In the genomic region with DNA sequence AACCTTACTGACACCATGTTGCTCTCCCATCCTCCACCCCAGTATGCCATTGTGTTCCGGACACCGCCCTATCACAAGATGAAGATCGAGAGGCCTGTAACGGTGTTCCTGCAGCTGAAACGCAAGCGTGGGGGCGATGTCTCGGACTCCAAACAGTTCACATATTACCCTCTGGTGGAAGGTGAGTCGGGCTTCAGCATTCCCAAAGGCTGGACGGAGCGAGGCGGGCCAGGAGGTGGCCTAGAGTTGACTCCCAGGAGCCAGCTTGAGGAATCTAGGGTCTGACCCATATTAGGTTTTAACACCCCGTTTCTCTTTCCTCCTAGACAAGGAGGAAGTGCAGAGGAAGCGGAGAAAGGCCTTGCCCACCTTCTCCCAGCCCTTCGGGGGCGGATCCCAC, we compare ENCODE assay signal across 9 mouse cellular contexts. TPM values are rescaled to one million over a fixed set of nuclear protein-coding genes. Genes with fewer than 3 reads are reported as not detected.
A peak's percentile ranks its signal among the peaks of the same experiment; 100 is the strongest.
DNase-seq lines count a peak whose midpoint lies in the region; ATAC-seq and TF ChIP-seq lines count a peak whose summit lies in the region.
"Had no signal": no experiment of that assay in that cellular context is flagged by ENCODE, and none has a peak within 500 bp of the region (broad histone marks: within the 10 kb centered on the region; RNA-seq: fewer than 3 reads in every experiment).

No protein-coding gene starts in this region.

- DNase-seq in heart, embryonic 10.5 days (ENCODE audit: low spot score): no peak
- no peak for DNase-seq in heart, postnatal 25 days (ENCODE audit: low spot score)
- no peak for DNase-seq in stomach, postnatal 0 days (ENCODE audit: low spot score)
- DNase-seq in induced T-regulatory cell, adult 2 months (ENCODE audit: low read depth): peak; percentile 33
- DNase-seq in left cerebral cortex, adult 8-10 months (ENCODE audit: low spot score in 2 of 2): no peak
- no peak for DNase-seq in urinary bladder, postnatal 4 days (ENCODE audit: low spot score in 2 of 2)

- 52% methylated on average over 16 of the region's 16 CpGs for WGBS in heart, embryonic 10.5 days
- 70% methylated on average over 16 of the region's 16 CpGs for WGBS in stomach, embryonic 14.5 days
- 79% methylated on average over 16 of the region's 16 CpGs for WGBS in stomach, postnatal 0 days
- 54% methylated on average over 16 of the region's 16 CpGs for WGBS in neural tube, embryonic 13.5 days

- H3K27me3 ChIP-seq in heart, embryonic 10.5 days (ENCODE audit: insufficient read depth, poor library complexity, severe bottlenecking): peaks cover 75% of the 10 kb centered on the region
- H3K27me3 ChIP-seq in stomach, embryonic 14.5 days (ENCODE audit: control insufficient read depth, insufficient read depth, low read length): no peaks in the 10 kb centered on the region
- H3K27me3 ChIP-seq in stomach, postnatal 0 days (ENCODE audit: control insufficient read depth, insufficient read depth, low read length): no peaks in the 10 kb centered on the region
- peaks cover 65% of the 10 kb centered on the region for H3K27me3 ChIP-seq in neural tube, embryonic 13.5 days
- H3K27me3 ChIP-seq: CH12.LX had no signal

- peak overlapping the region; percentile 59 for H3K4me3 ChIP-seq in heart, embryonic 10.5 days
- H3K4me3 ChIP-seq in stomach, embryonic 14.5 days (ENCODE audit: low read depth, low read length): no peak overlapping the region
- no peak overlapping the region for H3K4me3 ChIP-seq in stomach, postnatal 0 days (ENCODE audit: low read depth, low read length)
- peak overlapping the region; percentile 36; the same call in 1 of the 2 replicates for H3K4me3 ChIP-seq in neural tube, embryonic 13.5 days

- intact Hi-C loops in heart, postnatal 25 days (cut with DNase I): loop anchor here (2.0 kb wide), 1 partner anchor 18 kb away; a partner anchor contains a TSS

- TF ChIP-seq CTCF in stomach, postnatal 0 days (IDR thresholded peaks at IDR 0.05; ENCODE audit: low read depth): no peak

- peaks cover 46% of the 10 kb centered on the region for H3K36me3 ChIP-seq in heart, embryonic 10.5 days
- H3K36me3 ChIP-seq in stomach, embryonic 14.5 days (ENCODE audit: control insufficient read depth, insufficient read depth, low read length): peaks cover 36% of the 10 kb centered on the region
- peaks cover 31% of the 10 kb centered on the region for H3K36me3 ChIP-seq in stomach, postnatal 0 days (ENCODE audit: control insufficient read depth, insufficient read depth, low read length)
- peaks cover 27% of the 10 kb centered on the region for H3K36me3 ChIP-seq in neural tube, embryonic 13.5 days

- peak overlapping the region; percentile 66; the same call in 1 of the 2 replicates for H3K4me2 ChIP-seq in stomach, embryonic 14.5 days (replicated peaks; ENCODE audit: low read depth, low read length)
- no peak overlapping the region for H3K4me2 ChIP-seq in stomach, postnatal 0 days (replicated peaks; ENCODE audit: low read depth)
- H3K4me2 ChIP-seq in neural tube, embryonic 13.5 days: peak overlapping the region; percentile 67

- H3K27ac ChIP-seq in heart, embryonic 10.5 days: peak overlapping the region; percentile 62; the same call in 1 of the 2 replicates
- H3K27ac ChIP-seq in stomach, embryonic 14.5 days (ENCODE audit: low read length): no peak overlapping the region
- no peak overlapping the region for H3K27ac ChIP-seq in stomach, postnatal 0 days (replicated peaks)
- H3K27ac ChIP-seq in neural tube, embryonic 13.5 days (replicated peaks): no peak overlapping the region

- no peak for TF ChIP-seq EP300 in stomach, postnatal 0 days (optimal IDR thresholded peaks at IDR 0.05)

- peaks cover 46% of the 10 kb centered on the region for H3K4me1 ChIP-seq in heart, embryonic 10.5 days
- H3K4me1 ChIP-seq in stomach, embryonic 14.5 days (ENCODE audit: control insufficient read depth, insufficient read depth, low read length): peaks cover 18% of the 10 kb centered on the region; the same call in 1 of the 2 replicates
- H3K4me1 ChIP-seq in stomach, postnatal 0 days (replicated peaks; ENCODE audit: control insufficient read depth, insufficient read depth): no peaks in the 10 kb centered on the region; the same call in 1 of the 2 replicates
- H3K4me1 ChIP-seq in neural tube, embryonic 13.5 days (replicated peaks): peaks cover 38% of the 10 kb centered on the region

- no peaks in the 10 kb centered on the region for H3K9me3 ChIP-seq in heart, embryonic 10.5 days
- no peaks in the 10 kb centered on the region for H3K9me3 ChIP-seq in stomach, embryonic 14.5 days (ENCODE audit: control insufficient read depth, low read depth, low read length)
- H3K9me3 ChIP-seq in stomach, postnatal 0 days (ENCODE audit: control insufficient read depth, low read length): no peaks in the 10 kb centered on the region
- no peaks in the 10 kb centered on the region for H3K9me3 ChIP-seq in neural tube, embryonic 13.5 days

- no peak for ATAC-seq in stomach, embryonic 14.5 days (ENCODE audit: insufficient number of reproducible peaks, insufficient read depth, low FRiP score, low read depth)
- ATAC-seq in stomach, postnatal 0 days (ENCODE audit: low FRiP score, low TSS enrichment): no peak
- ATAC-seq in neural tube, embryonic 13.5 days (ENCODE audit: low read depth): no peak

- no peak overlapping the region for H3K9ac ChIP-seq in stomach, embryonic 14.5 days (replicated peaks; ENCODE audit: low read depth, low read length)
- no peak overlapping the region for H3K9ac ChIP-seq in stomach, postnatal 0 days (ENCODE audit: low read length)
- peak overlapping the region; percentile 62; the same call in 1 of the 2 replicates for H3K9ac ChIP-seq in neural tube, embryonic 13.5 days

RNA-seq across cellular contexts. Expression of a gene that starts 4.2 kb away (rescaled TPM):
- 5.9 and 7.2 TPM in 2 replicates for polyA plus RNA-seq in heart, embryonic 10.5 days (2016; fragmentation: Nextera tagmentation; extraction: Ambion mirVana)
- 10 to 100 TPM; 17.2 to 18.8 TPM for total RNA-seq in heart, postnatal 25 days (2021)
- 8.0 and 10.1 TPM in 2 replicates for polyA plus RNA-seq in stomach, embryonic 14.5 days (2014; fragmentation: Nextera tagmentation; extraction: Ambion mirVana)
- 11.4 and 11.6 TPM in 2 replicates for polyA plus RNA-seq in stomach, postnatal 0 days (2015; fragmentation: Nextera tagmentation; extraction: Ambion mirVana)
- 2.4 and 2.6 TPM in 2 replicates for polyA plus RNA-seq in neural tube, embryonic 13.5 days (2015; fragmentation: Nextera tagmentation; extraction: Ambion mirVana)
- 1 to 10 TPM; 1.9 to 3.3 (median 2.2) TPM for total RNA-seq in left cerebral cortex, adult 8-10 months (2022)

RNA-seq across cellular contexts. Expression of a gene that starts 18.7 kb away (rescaled TPM):
- 6.9 and 10.1 TPM in 2 replicates for polyA plus RNA-seq in heart, embryonic 10.5 days (2016; fragmentation: Nextera tagmentation; extraction: Ambion mirVana)
- 1 to 10 TPM; 1.2 to 1.3 TPM for total RNA-seq in heart, postnatal 25 days (2021)
- 41.9 and 44.3 TPM in 2 replicates for polyA plus RNA-seq in stomach, embryonic 14.5 days (2014; fragmentation: Nextera tagmentation; extraction: Ambion mirVana)
- polyA plus RNA-seq in stomach, postnatal 0 days (2015; fragmentation: Nextera tagmentation; extraction: Ambion mirVana): 44.9 and 59.2 TPM in 2 replicates
- polyA plus RNA-seq in neural tube, embryonic 13.5 days (2015; fragmentation: Nextera tagmentation; extraction: Ambion mirVana): 47.2 and 53.8 TPM in 2 replicates
- 100 to 1,000 TPM; 550 to 592 (median 567) TPM for total RNA-seq in left cerebral cortex, adult 8-10 months (2022)

RNA-seq across cellular contexts. Expression of a gene that starts 19.7 kb away (rescaled TPM):
- polyA plus RNA-seq in heart, embryonic 10.5 days (2016; fragmentation: Nextera tagmentation; extraction: Ambion mirVana): 10.3 and 11.3 TPM in 2 replicates
- 1 to 10 TPM; 5.2 to 6.0 TPM for total RNA-seq in heart, postnatal 25 days (2021)
- polyA plus RNA-seq in stomach, embryonic 14.5 days (2014; fragmentation: Nextera tagmentation; extraction: Ambion mirVana): 13.7 and 16.1 TPM in 2 replicates
- 13.2 and 14.8 TPM in 2 replicates for polyA plus RNA-seq in stomach, postnatal 0 days (2015; fragmentation: Nextera tagmentation; extraction: Ambion mirVana)
- polyA plus RNA-seq in neural tube, embryonic 13.5 days (2015; fragmentation: Nextera tagmentation; extraction: Ambion mirVana): 37.7 and 39.1 TPM in 2 replicates
- total RNA-seq in left cerebral cortex, adult 8-10 months (2022): 10 to 100 TPM; 23.7 to 27.6 (median 25.1) TPM

RNA-seq across cellular contexts. Expression of a gene that starts 30.2 kb away (rescaled TPM):
- polyA plus RNA-seq in heart, embryonic 10.5 days (2016; fragmentation: Nextera tagmentation; extraction: Ambion mirVana): 146 and 153 TPM in 2 replicates
- total RNA-seq in heart, postnatal 25 days (2021): 10 to 100 TPM; 80.9 to 87.7 TPM
- 151 and 169 TPM in 2 replicates for polyA plus RNA-seq in stomach, embryonic 14.5 days (2014; fragmentation: Nextera tagmentation; extraction: Ambion mirVana)
- polyA plus RNA-seq in stomach, postnatal 0 days (2015; fragmentation: Nextera tagmentation; extraction: Ambion mirVana): 75.3 and 77.5 TPM in 2 replicates
- polyA plus RNA-seq in neural tube, embryonic 13.5 days (2015; fragmentation: Nextera tagmentation; extraction: Ambion mirVana): 318 and 357 TPM in 2 replicates
- 100 to 1,000 TPM; 187 to 201 (median 192) TPM for total RNA-seq in left cerebral cortex, adult 8-10 months (2022)

RNA-seq across cellular contexts. Expression of a gene that starts 32.6 kb away (rescaled TPM):
- polyA plus RNA-seq in heart, embryonic 10.5 days (2016; fragmentation: Nextera tagmentation; extraction: Ambion mirVana): 5.5 and 9.0 TPM in 2 replicates
- total RNA-seq in heart, postnatal 25 days (2021): 1 to 10 TPM; 1.9 to 2.3 TPM
- 10.8 and 11.4 TPM in 2 replicates for polyA plus RNA-seq in stomach, embryonic 14.5 days (2014; fragmentation: Nextera tagmentation; extraction: Ambion mirVana)
- polyA plus RNA-seq in stomach, postnatal 0 days (2015; fragmentation: Nextera tagmentation; extraction: Ambion mirVana): 5.3 and 7.7 TPM in 2 replicates
- polyA plus RNA-seq in neural tube, embryonic 13.5 days (2015; fragmentation: Nextera tagmentation; extraction: Ambion mirVana): 10.3 and 10.6 TPM in 2 replicates
- 10 to 100 TPM; 28.9 to 29.9 (median 29.5) TPM for total RNA-seq in left cerebral cortex, adult 8-10 months (2022)

Comparison
In these comparisons a context has a peak if more than half of its experiments do, and no peak if none do; other contexts are left out.
1. H3K4me3 ChIP-seq: peak in heart, embryonic 10.5 days (single experiment) and neural tube, embryonic 13.5 days (single experiment); none in stomach, embryonic 14.5 days (single experiment) and stomach, postnatal 0 days (single experiment).